Mouse (Mus musculus) ES-E14 (cell line): ENCODE data around the gene Tedc1. TPM values are rescaled to one million over a fixed set of nuclear protein-coding genes. Genes with fewer than 3 reads are reported as not detected.

Experiments
- DNase-seq: peaks from one replicate; pipeline ENCODE4 v3.0.0-alpha.2; 2013; ENCODE audit warnings: low read depth, low spot score
- H3K27ac ChIP-seq: 2 replicates; pipeline ENCODE4 v1.5.1; 2012; ENCODE audit warnings: low read depth, mild to moderate bottlenecking, low read length, moderate library complexity, mixed read lengths; ENCODE audit not compliant: poor library complexity, insufficient read depth, severe bottlenecking
- H3K36me3 ChIP-seq: 2 replicates; pipeline ENCODE4 v1.6.1; 2012; ENCODE audit warnings: mild to moderate bottlenecking, low read length, moderate library complexity, mixed read lengths; ENCODE audit not compliant: control insufficient read depth, poor library complexity, insufficient read depth, severe bottlenecking
- H3K4me1 ChIP-seq, 2 experiments: fragments of 150-350 bp in 1 of 2; sonication (generic) in 1 of 2; 2 replicates each; pipeline ENCODE4 v1.6.1; 2012; ENCODE audit warnings: low read length in 2 of 2, mild to moderate bottlenecking in 1 of 2, mixed read lengths in 1 of 2; ENCODE audit not compliant: control insufficient read depth in 2 of 2, insufficient read depth in 2 of 2, poor library complexity in 1 of 2
- H3K4me3 ChIP-seq, 2 experiments: fragments of 150-350 bp in 1 of 2; sonication (generic) in 1 of 2; 2 replicates each; pipeline ENCODE4 v1.5.1; 2012; ENCODE audit warnings: low read length in 2 of 2, low read depth in 1 of 2, mild to moderate bottlenecking in 1 of 2, mixed read lengths in 1 of 2; ENCODE audit not compliant: insufficient read depth in 1 of 2, poor library complexity in 1 of 2, severe bottlenecking in 1 of 2
- H3K9ac ChIP-seq: 2 replicates; pipeline ENCODE4 v1.6.1; 2012; ENCODE audit warnings: low read depth, mild to moderate bottlenecking, low read length, mixed read lengths; ENCODE audit not compliant: poor library complexity, insufficient read depth, severe bottlenecking
- H3K9me3 ChIP-seq: fragments of 150-350 bp; sonication (generic); 2 replicates; pipeline ENCODE4 v1.6.1; 2012; ENCODE audit warnings: low read depth, mild to moderate bottlenecking, low read length; ENCODE audit not compliant: control insufficient read depth, insufficient read depth
- CHD2 ChIP-seq: IDR thresholded peaks from 2 replicates; pipeline ENCODE4 v1.6.1; 2014; ENCODE audit warnings: mild to moderate bottlenecking, low read depth, low read length, inconsistent platforms
- HCFC1 ChIP-seq: IDR thresholded peaks from 2 replicates; pipeline ENCODE4 v1.6.1; 2012; ENCODE audit warnings: low read length, inconsistent platforms, borderline replicate concordance; ENCODE audit not compliant: insufficient read depth
- MAFK ChIP-seq: IDR thresholded peaks from 2 replicates; pipeline ENCODE4 v1.6.1; 2014; ENCODE audit warnings: mild to moderate bottlenecking, low read depth, low read length, inconsistent platforms; ENCODE audit not compliant: insufficient read depth
- ZC3H11A ChIP-seq: IDR thresholded peaks from 2 replicates; pipeline ENCODE4 v1.6.1; 2012; ENCODE audit warnings: low read depth, mild to moderate bottlenecking, inconsistent platforms, low read length, borderline replicate concordance
- ZNF384 ChIP-seq: IDR thresholded peaks from 2 replicates; pipeline ENCODE4 v1.6.1; 2012; ENCODE audit warnings: low read depth, low read length, inconsistent platforms
- in situ Hi-C, 2 experiments: fragments of 600-800 bp; cut with MboI; formaldehyde crosslinking; loops; one replicate each; pipeline ENCODE4 v1.15.1; 2025; ENCODE audit warnings: low sequenced_read_pairs in 2 of 2, inconsistent platforms in 1 of 2; ENCODE audit not compliant: unreplicated experiment in 2 of 2
- total RNA-seq: library from RNA; depleted of rRNA; stranded (reverse); fragments of 300-350 nt; gene quantifications from 2 replicates; pipeline ENCODE4 v1.2.3, GENCODE M21; 2012

The Tedc1 gene
- total RNA-seq, 1 experiment: 30.3 TPM

GRCm38 (mm10) chr12:113156540-113156929 lies 314 bp downstream of the Tedc1 start:
- peak overlapping the region; percentile 92 for H3K27ac ChIP-seq
- H3K4me1 ChIP-seq: peaks cover 0 to 19% of the 10 kb centered on the region in 2 experiments; a peak in 2 of 4 replicates
- DNase-seq: peak; percentile 81
- H3K4me3 ChIP-seq: peak overlapping the region; percentile 64 to 77
- in situ Hi-C loops: no loop called here
- peaks cover 12% of the 10 kb centered on the region; the same call in 1 of the 2 replicates for H3K36me3 ChIP-seq
- H3K9ac ChIP-seq: peak overlapping the region; percentile 84
- TF ChIP-seq HCFC1 (0 out of 2 replicates have a peak, but pooled peaks have one; percentile 27), ZC3H11A (no peak)
- no peaks in the 10 kb centered on the region for H3K9me3 ChIP-seq

- no peaks in the 10 kb centered on the region for H3K9me3 ChIP-seq
- DNase-seq: no peak
- in situ Hi-C loops: no loop called here
- peak overlapping the region; percentile 84 for H3K9ac ChIP-seq
- peaks cover 0 to 19% of the 10 kb centered on the region in 2 experiments; a peak in 2 of 4 replicates for H3K4me1 ChIP-seq
- peaks cover 12% of the 10 kb centered on the region; the same call in 1 of the 2 replicates for H3K36me3 ChIP-seq
- TF ChIP-seq CHD2 (no peak), HCFC1 (no peak), ZC3H11A (no peak)
- H3K27ac ChIP-seq: peak overlapping the region; percentile 50; the same call in 1 of the 2 replicates
- H3K4me3 ChIP-seq: peak overlapping the region; percentile 64 to 77
Observed at GRCm38 (mm10) chr12:113157002-113157401, 781 bp downstream of the Tedc1 start.

GRCm38 (mm10) chr12:113157521-113157920 lies 1.3 kb downstream of the Tedc1 start:
- H3K4me1 ChIP-seq: peaks cover 0 to 18% of the 10 kb centered on the region in 2 experiments; a peak in 2 of 4 replicates
- in situ Hi-C loops: no loop called here
- no peaks in the 10 kb centered on the region for H3K9me3 ChIP-seq
- no peak overlapping the region for H3K9ac ChIP-seq
- peaks cover 14% of the 10 kb centered on the region; the same call in 1 of the 2 replicates for H3K36me3 ChIP-seq
- no peak for TF ChIP-seq ZC3H11A
- no peak for TF ChIP-seq MAFK
- TF ChIP-seq ZNF384: no peak
- no peak for TF ChIP-seq HCFC1
- no peak for TF ChIP-seq CHD2
- no peak for DNase-seq
- no peak overlapping the region for H3K27ac ChIP-seq
- H3K4me3 ChIP-seq: peak overlapping the region in 1 of 2 experiments; percentile 64; a peak in 2 of 4 replicates

GRCm38 (mm10) chr12:113157971-113158370 lies 1.8 kb downstream of the Tedc1 start:
- DNase-seq: no peak
- in situ Hi-C loops: no loop called here
- H3K27ac ChIP-seq: no peak overlapping the region
- no peak for TF ChIP-seq CHD2
- TF ChIP-seq MAFK: no peak
- H3K9ac ChIP-seq: no peak overlapping the region
- H3K36me3 ChIP-seq: peaks cover 16% of the 10 kb centered on the region
- peaks cover 0 to 15% of the 10 kb centered on the region in 2 experiments; a peak in 2 of 4 replicates for H3K4me1 ChIP-seq
- H3K4me3 ChIP-seq: no peak overlapping the region
- H3K9me3 ChIP-seq: no peaks in the 10 kb centered on the region

- Histone ChIP-seq H3K9ac (no peak overlapping the region), H3K27ac (no peak overlapping the region), H3K4me3 (no peak overlapping the region), H3K9me3 (no peaks in the 10 kb centered on the region), H3K4me1 (peaks cover 0 to 3% of the 10 kb centered on the region in 2 experiments; a peak in 1 of 4 replicates), H3K36me3 (peaks cover 15% of the 10 kb centered on the region)
- in situ Hi-C loops: no loop called here
- no peak for TF ChIP-seq CHD2
- no peak for TF ChIP-seq HCFC1
- no peak for TF ChIP-seq ZNF384
- no peak for TF ChIP-seq ZC3H11A
- TF ChIP-seq MAFK: no peak
- no peak for DNase-seq
Observed at GRCm38 (mm10) chr12:113163561-113164006, 7.4 kb downstream of the Tedc1 start.
